Mouse (Mus musculus) midbrain, embryonic 16.5 days (tissue): ENCODE measurements around the gene Nrm. TPM values are rescaled to one million over a fixed set of nuclear protein-coding genes. Genes with fewer than 3 reads are reported as not detected.

ENCODE experiments used
- ATAC-seq: fragments of 200-750 bp; cut with Nextera tagmentation; 2 replicates; pipeline ENCODE4 v1.8.0; 2017; ENCODE audit warnings: moderate TSS enrichment
- H3K27ac ChIP-seq: fragments of 300-500 bp; sonication (generic); 2 replicates; pipeline ENCODE4 v1.5.1; 2014; ENCODE audit warnings: mild to moderate bottlenecking, low read length, mixed read lengths
- H3K27me3 ChIP-seq: fragments of 300-500 bp; sonication (generic); 2 replicates; pipeline ENCODE4 v1.6.1; 2014; ENCODE audit warnings: low read depth, low read length, mixed read lengths; ENCODE audit not compliant: control insufficient read depth, insufficient read depth
- H3K36me3 ChIP-seq: fragments of 300-500 bp; sonication (generic); 2 replicates; pipeline ENCODE4 v1.6.1; 2014; ENCODE audit warnings: mild to moderate bottlenecking, low read length, moderate library complexity, mixed read lengths; ENCODE audit not compliant: control insufficient read depth, insufficient read depth
- H3K4me1 ChIP-seq: fragments of 300-500 bp; sonication (generic); 2 replicates; pipeline ENCODE4 v1.6.1; 2014; ENCODE audit warnings: mild to moderate bottlenecking, low read length, mixed read lengths; ENCODE audit not compliant: control insufficient read depth, insufficient read depth
- H3K4me2 ChIP-seq: fragments of 300-500 bp; sonication (generic); 2 replicates; pipeline ENCODE4 v1.6.1; 2014; ENCODE audit warnings: mild to moderate bottlenecking, low read length, mixed read lengths
- H3K4me3 ChIP-seq: fragments of 300-500 bp; sonication (generic); 2 replicates; pipeline ENCODE4 v1.5.1; 2014; ENCODE audit warnings: low read depth, mild to moderate bottlenecking, low read length, moderate library complexity, mixed read lengths
- H3K9ac ChIP-seq: fragments of 300-500 bp; sonication (generic); 2 replicates; pipeline ENCODE4 v1.6.1; 2014; ENCODE audit warnings: low read depth, low read length, mixed read lengths
- H3K9me3 ChIP-seq: fragments of 300-500 bp; sonication (generic); replicated peaks from 2 replicates; pipeline ENCODE4 v1.6.1; 2014; ENCODE audit warnings: mild to moderate bottlenecking, low read length, mixed read lengths; ENCODE audit not compliant: control insufficient read depth, poor library complexity, severe bottlenecking
- WGBS: fragments of 180-500 bp; shearing (Covaris S2); extraction: QIAGEN DNeasy Blood & Tissue Kit; methylation state at CpG from one replicate; pipeline ENCODE4 v1.1.7; 2014; 5-methylcytosine and 5-hydroxymethylcytosine counted together
- polyA plus RNA-seq: library from polyadenylated mRNA; unstranded; fragments of >200 nt; fragmentation: Nextera tagmentation; extraction: Ambion mirVana; gene quantifications from 2 replicates; pipeline ENCODE4 v1.2.1, GENCODE M21; 2015

The Nrm gene
- 13.5 and 14.6 TPM in 2 replicates for polyA plus RNA-seq

DNA sequence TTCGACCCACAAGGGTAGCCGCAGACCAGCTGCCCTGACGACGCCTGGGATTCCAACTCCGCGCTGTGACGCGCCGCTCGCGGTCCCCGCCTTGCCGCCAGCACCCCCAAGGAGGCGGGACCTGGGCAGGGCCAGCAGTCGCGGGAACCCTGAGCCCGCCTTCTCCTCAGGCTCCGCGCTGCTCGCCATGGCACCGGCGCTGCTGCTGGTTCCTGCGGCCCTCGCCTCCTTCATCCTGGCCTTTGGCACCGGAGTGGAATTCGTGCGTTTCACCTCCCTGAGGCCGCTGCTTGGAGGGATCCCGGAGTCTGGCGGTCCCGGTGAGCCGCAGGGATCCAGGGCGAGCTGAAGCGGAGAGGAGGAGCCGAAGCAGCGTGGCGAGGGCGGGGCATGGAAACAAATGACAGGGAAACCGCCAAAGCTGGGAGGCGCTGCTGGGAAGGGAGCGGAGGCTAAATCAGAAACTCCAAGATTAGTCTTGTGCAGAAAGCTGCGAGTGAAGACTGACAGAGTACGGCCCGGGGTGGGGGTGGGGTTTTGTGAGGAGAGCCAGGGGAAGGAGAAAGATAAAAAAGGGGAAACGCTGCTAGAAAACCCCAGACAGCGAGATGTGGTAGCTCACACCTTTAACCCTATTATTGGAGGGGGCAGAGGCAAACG, at the start of gene Nrm:
Gene Nrm, plus strand, starts transcription at position 121 of the 660 bp plus-strand sequence.
- WGBS, result under 1% methylated on average over 47 of the region's 47 CpGs
- Histone ChIP-seq H3K27me3 (no peaks in the 10 kb centered on the region), H3K9me3 (no peaks in the 10 kb centered on the region), H3K36me3 (peaks cover 5% of the 10 kb centered on the region; the same call in 1 of the 2 replicates), H3K4me1 (peaks cover 14% of the 10 kb centered on the region), H3K4me2 (peak within 1 kb of the TSS; percentile 70), H3K9ac (peak within 1 kb of the TSS; percentile 86), H3K27ac (peak within 1 kb of the TSS; percentile 94), H3K4me3 (peak within 1 kb of the TSS; percentile 83)
- peak; percentile 93 for ATAC-seq

DNA sequence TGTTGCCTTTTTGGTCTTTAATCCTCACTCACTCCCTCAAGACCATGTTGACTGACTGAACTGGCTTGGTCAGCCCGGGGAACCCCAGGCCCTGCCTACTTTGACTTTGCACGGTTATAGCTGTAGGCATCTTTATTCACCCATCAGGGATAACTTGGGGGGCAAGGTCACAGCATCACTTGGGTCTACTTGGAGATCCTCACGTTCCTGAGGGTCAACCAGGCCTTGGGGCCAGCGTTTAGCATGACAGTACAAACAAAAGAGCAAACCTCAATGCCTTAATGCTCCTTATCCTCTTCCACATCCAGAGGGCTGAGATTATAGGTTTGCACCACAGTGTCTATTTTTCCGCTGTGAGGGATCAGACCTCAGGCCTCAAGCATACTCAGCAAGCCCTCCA, 48.8 kb upstream of the Nrm start:
- Histone ChIP-seq H3K9ac (no peak overlapping the region), H3K27me3 (no peaks in the 10 kb centered on the region), H3K4me3 (no peak overlapping the region), H3K4me1 (no peaks in the 10 kb centered on the region), H3K9me3 (no peaks in the 10 kb centered on the region), H3K36me3 (no peaks in the 10 kb centered on the region), H3K27ac (no peak overlapping the region), H3K4me2 (no peak overlapping the region)
- WGBS, result 65% methylated on average over 5 of the region's 5 CpGs
- ATAC-seq, result no peak

DNA sequence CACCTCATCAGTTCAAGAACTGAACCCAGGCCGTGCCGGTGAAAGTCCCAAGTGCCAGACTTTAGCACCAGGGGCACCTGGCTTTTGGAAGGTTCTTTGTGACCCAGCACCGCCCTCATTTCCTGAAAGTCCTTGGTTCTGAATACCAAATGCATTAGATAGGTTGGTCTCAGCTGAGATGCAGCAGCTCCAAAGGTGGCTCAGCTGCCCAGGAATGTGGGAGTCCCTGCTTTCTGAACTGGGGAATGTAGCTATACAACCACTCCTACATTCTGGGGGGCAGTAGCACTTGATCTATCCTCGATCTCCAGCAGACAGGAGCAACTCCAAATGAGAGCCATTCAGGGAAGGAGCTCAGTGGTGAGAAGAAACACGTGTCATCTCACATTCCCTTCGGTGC, 48.4 kb upstream of the Nrm start:
- Histone ChIP-seq H3K27ac (no peak overlapping the region), H3K9ac (no peak overlapping the region), H3K27me3 (no peaks in the 10 kb centered on the region), H3K4me2 (no peak overlapping the region), H3K9me3 (no peaks in the 10 kb centered on the region), H3K4me3 (no peak overlapping the region), H3K4me1 (no peaks in the 10 kb centered on the region), H3K36me3 (no peaks in the 10 kb centered on the region)
- WGBS, result 73% methylated on average over 6 of the region's 6 CpGs
- no peak for ATAC-seq

DNA sequence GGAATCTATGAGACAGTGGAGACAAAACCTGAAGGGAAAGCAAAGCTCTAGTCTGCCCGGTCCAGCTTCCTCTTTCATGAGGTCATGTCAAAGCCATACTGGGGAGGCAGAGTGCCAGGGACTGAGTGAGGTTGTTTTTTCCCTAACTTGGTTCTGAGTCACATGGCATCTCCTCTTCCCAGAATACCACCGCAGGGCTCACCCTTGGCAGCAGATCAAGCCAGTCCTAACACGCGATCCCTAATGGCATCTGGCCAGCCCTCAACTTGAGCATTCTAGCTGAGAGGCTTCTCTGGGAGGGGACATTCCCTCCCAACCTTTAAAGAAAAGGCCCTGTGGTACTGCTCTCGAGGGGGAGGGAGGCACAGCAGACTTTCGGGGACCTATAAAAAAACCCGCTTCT, 47.9 kb upstream of the Nrm start:
- no peak overlapping the region for H3K9ac ChIP-seq
- ATAC-seq, result peak; percentile 32; the same call in 1 of the 2 replicates
- no peak overlapping the region for H3K4me3 ChIP-seq
- no peaks in the 10 kb centered on the region for H3K36me3 ChIP-seq
- H3K27me3 ChIP-seq, result no peaks in the 10 kb centered on the region
- 49% methylated on average over 7 of the region's 7 CpGs for WGBS
- H3K27ac ChIP-seq, result no peak overlapping the region
- H3K9me3 ChIP-seq, result no peaks in the 10 kb centered on the region
- H3K4me2 ChIP-seq, result no peak overlapping the region
- H3K4me1 ChIP-seq, result no peaks in the 10 kb centered on the region

DNA sequence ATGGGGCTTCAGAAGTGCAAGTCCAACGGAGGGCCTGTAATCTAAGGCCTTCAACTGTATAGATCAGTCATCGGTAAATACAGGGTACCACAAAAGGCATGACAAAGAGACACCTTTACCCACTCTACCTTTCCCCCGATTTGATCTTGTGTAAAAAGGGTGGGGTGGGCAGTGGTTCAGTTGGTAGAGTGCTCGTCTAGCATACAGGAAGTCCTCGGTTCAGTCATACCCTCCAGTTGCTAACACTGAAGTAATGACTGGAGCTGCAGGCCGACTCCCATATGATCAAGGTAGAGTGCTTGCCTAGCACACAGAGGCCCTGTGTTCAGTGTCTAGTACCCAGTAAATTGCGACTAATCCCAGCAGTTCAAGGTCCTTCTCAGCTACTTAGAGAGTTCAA, 47.5 kb upstream of the Nrm start:
- Histone ChIP-seq H3K9me3 (no peaks in the 10 kb centered on the region), H3K9ac (no peak overlapping the region), H3K36me3 (no peaks in the 10 kb centered on the region), H3K27ac (no peak overlapping the region), H3K4me2 (no peak overlapping the region), H3K4me3 (no peak overlapping the region), H3K27me3 (no peaks in the 10 kb centered on the region), H3K4me1 (no peaks in the 10 kb centered on the region)
- ATAC-seq, result peak; percentile 32; the same call in 1 of the 2 replicates
- WGBS, result 84% methylated on average over 7 of the region's 7 CpGs

DNA sequence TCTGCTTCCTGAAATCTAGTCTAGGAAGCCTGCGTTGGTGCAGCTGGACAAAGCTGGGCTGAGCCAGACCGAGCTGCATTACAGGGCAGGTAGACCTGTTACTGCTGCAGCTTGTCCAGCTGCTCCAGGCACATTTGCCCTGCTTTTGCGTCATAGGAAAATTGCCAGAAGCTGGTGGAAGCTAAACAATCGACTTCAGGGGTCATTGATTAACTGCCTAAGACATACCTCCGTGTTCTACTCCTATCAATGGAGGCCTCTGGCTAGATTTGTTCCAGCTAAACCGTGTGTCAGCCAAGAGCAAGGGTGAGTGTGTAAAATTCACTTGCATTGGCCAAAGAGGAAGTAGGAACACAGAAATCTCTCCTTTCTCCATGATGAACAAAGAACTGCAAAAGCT, 46.4 kb upstream of the Nrm start:
- WGBS, result 73% methylated on average over 6 of the region's 6 CpGs
- ATAC-seq, result no peak
- H3K9me3 ChIP-seq, result no peaks in the 10 kb centered on the region
- H3K27me3 ChIP-seq, result 0 out of 2 replicates have a peak, but pooled peaks cover 4% of the 10 kb centered on the region
- H3K9ac ChIP-seq, result no peak overlapping the region
- H3K4me2 ChIP-seq, result no peak overlapping the region
- no peaks in the 10 kb centered on the region for H3K4me1 ChIP-seq
- no peak overlapping the region for H3K27ac ChIP-seq
- H3K36me3 ChIP-seq, result no peaks in the 10 kb centered on the region
- H3K4me3 ChIP-seq, result no peak overlapping the region

DNA sequence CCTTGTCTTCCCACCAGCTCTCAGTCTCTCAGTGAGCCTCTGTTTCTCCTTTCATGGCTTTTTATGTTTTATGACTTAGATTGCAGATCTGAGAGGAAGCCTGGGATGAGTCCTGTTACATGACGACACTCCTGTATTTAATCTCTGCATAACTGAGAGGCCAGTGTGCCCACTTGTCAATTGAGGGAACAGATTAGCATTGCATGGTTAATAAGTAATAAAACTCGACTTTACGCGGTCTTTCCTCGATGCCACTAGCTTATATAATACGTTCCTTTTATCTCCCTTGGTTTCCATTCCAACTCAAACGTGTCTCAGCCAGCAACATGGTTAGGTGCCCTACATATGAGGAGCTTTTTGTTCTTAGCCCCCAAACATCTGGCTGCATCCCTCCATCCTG, 45.3 kb upstream of the Nrm start:
- 57% methylated on average over 7 of the region's 7 CpGs for WGBS
- no peak overlapping the region for H3K4me2 ChIP-seq
- no peaks in the 10 kb centered on the region for H3K9me3 ChIP-seq
- H3K9ac ChIP-seq, result no peak overlapping the region
- H3K36me3 ChIP-seq, result no peaks in the 10 kb centered on the region
- H3K27ac ChIP-seq, result no peak overlapping the region
- H3K4me1 ChIP-seq, result 0 out of 2 replicates have a peak, but pooled peaks cover under 1% of the 10 kb centered on the region
- H3K27me3 ChIP-seq, result peaks cover 8% of the 10 kb centered on the region; the same call in 1 of the 2 replicates
- ATAC-seq, result no peak
- no peak overlapping the region for H3K4me3 ChIP-seq

DNA sequence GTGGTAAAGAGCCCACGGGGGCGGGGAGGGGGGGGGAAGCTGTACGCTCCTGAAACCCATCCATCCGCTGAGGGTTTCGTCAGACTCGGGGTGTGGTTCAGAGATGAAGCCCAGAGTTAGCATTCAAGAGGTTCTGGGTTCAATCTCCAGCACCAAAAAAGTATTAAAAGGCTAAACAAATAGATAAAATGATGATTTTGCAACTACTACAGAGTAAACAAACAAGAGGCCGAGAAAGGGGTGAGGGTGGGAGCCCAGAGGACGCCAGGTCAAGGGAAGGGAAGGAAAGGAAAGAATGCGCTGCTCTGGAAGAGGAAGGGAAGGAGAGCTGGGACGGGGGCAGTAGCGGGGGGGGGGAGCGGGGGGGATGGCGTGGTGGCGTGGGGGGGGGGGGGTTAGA, 44.4 kb upstream of the Nrm start:
- no peak overlapping the region for H3K4me2 ChIP-seq
- peaks cover 8% of the 10 kb centered on the region; the same call in 1 of the 2 replicates for H3K27me3 ChIP-seq
- H3K9ac ChIP-seq, result no peak overlapping the region
- peaks cover 9% of the 10 kb centered on the region for H3K4me1 ChIP-seq
- no peak overlapping the region for H3K27ac ChIP-seq
- no peak overlapping the region for H3K4me3 ChIP-seq
- WGBS, result 46% methylated on average over 7 of the region's 14 CpGs
- no peaks in the 10 kb centered on the region for H3K36me3 ChIP-seq
- ATAC-seq, result no peak
- no peaks in the 10 kb centered on the region for H3K9me3 ChIP-seq

DNA sequence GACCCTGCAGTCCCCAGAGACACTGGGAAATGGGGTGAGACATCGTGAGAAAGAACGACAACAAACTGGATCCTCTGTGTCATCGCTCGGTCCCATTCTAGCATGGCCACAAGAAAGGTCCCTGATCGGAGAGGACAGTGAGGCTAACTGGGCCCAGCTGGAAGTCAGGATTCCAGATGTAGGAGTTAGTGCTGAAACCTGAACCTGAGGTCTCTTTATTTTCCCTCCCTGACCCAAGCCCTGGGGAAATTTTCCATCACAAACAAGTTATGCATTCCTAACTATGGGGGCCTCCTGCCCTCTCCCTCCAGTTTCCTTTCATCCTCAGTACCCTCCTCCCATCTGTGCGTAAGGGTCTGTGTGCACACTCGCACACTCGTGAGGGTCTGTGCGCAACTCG, 43.9 kb upstream of the Nrm start:
- H3K36me3 ChIP-seq, result no peaks in the 10 kb centered on the region
- WGBS, result 57% methylated on average over 10 of the region's 10 CpGs
- H3K27ac ChIP-seq, result no peak overlapping the region
- H3K9me3 ChIP-seq, result no peaks in the 10 kb centered on the region
- no peak overlapping the region for H3K9ac ChIP-seq
- H3K4me2 ChIP-seq, result no peak overlapping the region
- peaks cover 8% of the 10 kb centered on the region; the same call in 1 of the 2 replicates for H3K27me3 ChIP-seq
- H3K4me1 ChIP-seq, result peaks cover 13% of the 10 kb centered on the region
- no peak for ATAC-seq
- no peak overlapping the region for H3K4me3 ChIP-seq
